Mouse (Mus musculus): ENCODE results near the gene Ehd4. TPM values are rescaled to one million over a fixed set of nuclear protein-coding genes. Genes with fewer than 3 reads are reported as not detected.

The Ehd4 gene
- polyA plus RNA-seq, 1 experiment: 24.4 TPM

DNA sequence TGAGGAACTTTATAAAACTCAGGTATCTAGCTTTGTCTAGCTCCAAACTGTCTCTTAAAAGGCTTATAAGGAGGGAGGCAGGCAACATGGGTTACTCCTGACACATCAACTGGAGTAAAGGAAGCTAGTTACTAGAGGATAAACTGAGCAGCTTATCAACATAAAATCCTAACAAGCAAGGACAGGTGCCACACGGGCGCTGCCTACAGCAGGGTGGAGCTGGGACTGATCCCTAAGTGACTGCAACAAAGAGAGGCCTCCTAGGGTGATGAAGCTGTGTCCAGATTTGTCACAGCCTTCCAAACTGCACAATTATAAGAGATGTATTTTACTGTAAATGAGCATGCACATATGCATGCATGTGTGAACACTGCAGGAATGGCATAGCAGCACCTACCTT, 47.0 kb downstream of the Ehd4 start:
- Histone ChIP-seq H3K9me3 (replicated peaks; ENCODE audit: control insufficient read depth, insufficient read depth, low read length, poor library complexity, severe bottlenecking) (no peaks in the 10 kb centered on the region), H3K27ac (ENCODE audit: insufficient read depth, low read length) (no peak overlapping the region), H3K9ac (ENCODE audit: low read depth, poor library complexity, severe bottlenecking) (no peak overlapping the region), H3K27me3 (ENCODE audit: control insufficient read depth, insufficient read depth, low read length, poor library complexity, severe bottlenecking) (no peaks in the 10 kb centered on the region), H3K4me3 (ENCODE audit: low read depth, low read length) (no peak overlapping the region), H3K4me1 (ENCODE audit: control insufficient read depth, insufficient read depth, low read length) (no peaks in the 10 kb centered on the region), H3K36me3 (ENCODE audit: control insufficient read depth, insufficient read depth, low read length, poor library complexity, severe bottlenecking) (0 out of 2 replicates have a peak, but pooled peaks cover 2% of the 10 kb centered on the region)
- no peak for TF ChIP-seq EP300 (IDR thresholded peaks at IDR 0.05; ENCODE audit: insufficient read depth, low read depth, low read length)

DNA sequence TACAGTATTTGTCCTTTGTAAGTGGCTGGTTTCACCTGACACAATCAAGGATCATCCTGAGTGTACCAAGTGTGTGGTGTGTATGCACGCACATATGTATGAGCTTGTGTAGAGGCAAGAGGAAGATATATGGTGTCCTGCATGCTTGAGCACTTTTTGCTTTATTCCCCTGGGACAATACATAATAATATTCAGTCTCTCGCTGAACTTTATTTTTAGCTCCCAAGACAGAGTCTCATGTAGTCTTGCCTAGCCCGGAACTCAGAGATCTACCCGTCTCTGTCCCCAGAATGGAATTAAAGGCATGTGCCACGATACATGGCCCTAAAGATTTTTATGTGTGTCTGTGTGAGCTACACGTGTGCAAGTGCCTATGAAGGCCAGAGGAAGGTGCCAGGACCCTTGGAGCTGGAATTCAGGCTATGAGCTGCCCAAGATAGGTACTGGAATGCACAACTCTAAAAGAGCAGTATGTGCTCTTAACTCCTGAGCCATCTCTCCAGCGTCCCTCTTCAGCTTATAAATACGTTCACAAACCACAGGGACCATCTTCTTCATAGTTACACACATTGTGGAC, 47.9 kb downstream of the Ehd4 start:
- H3K4me3 ChIP-seq (ENCODE audit: low read depth, low read length): no peak overlapping the region
- 0 out of 2 replicates have a peak, but pooled peaks cover 7% of the 10 kb centered on the region for H3K36me3 ChIP-seq (ENCODE audit: control insufficient read depth, insufficient read depth, low read length, poor library complexity, severe bottlenecking)
- H3K4me1 ChIP-seq (ENCODE audit: control insufficient read depth, insufficient read depth, low read length): no peaks in the 10 kb centered on the region
- H3K27me3 ChIP-seq (ENCODE audit: control insufficient read depth, insufficient read depth, low read length, poor library complexity, severe bottlenecking): no peaks in the 10 kb centered on the region
- H3K9me3 ChIP-seq (replicated peaks; ENCODE audit: control insufficient read depth, insufficient read depth, low read length, poor library complexity, severe bottlenecking): no peaks in the 10 kb centered on the region
- TF ChIP-seq EP300 (IDR thresholded peaks at IDR 0.05; ENCODE audit: insufficient read depth, low read depth, low read length) (no peak), CTCF (IDR thresholded peaks at IDR 0.05; ENCODE audit: low read depth, low read length) (no peak), POLR2A (IDR thresholded peaks at IDR 0.05; ENCODE audit: insufficient read depth, low read length) (no peak)
- no peak overlapping the region for H3K9ac ChIP-seq (ENCODE audit: low read depth, poor library complexity, severe bottlenecking)
- no peak overlapping the region for H3K27ac ChIP-seq (ENCODE audit: insufficient read depth, low read length)

DNA sequence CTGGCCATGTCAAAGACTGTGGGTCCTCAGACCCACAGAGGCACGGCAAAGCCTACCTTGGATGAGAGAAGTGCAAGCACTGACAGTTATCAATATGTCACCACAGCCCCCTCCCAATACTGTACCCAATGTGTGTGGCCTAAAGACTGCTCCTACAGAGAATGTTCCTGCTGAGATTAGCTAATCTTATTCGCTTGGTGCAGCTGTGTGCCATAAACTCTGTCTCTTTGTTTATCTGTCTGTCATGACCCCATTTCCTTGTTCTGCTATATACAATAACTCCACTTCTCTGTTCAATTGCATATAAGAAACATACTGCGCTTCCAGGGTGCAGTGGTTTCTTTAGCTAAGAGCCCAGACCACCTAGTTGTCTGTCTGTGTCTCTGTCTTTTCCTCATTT, 48.5 kb downstream of the Ehd4 start:
- Histone ChIP-seq H3K4me1 (ENCODE audit: control insufficient read depth, insufficient read depth, low read length) (no peaks in the 10 kb centered on the region), H3K27me3 (ENCODE audit: control insufficient read depth, insufficient read depth, low read length, poor library complexity, severe bottlenecking) (no peaks in the 10 kb centered on the region), H3K4me3 (ENCODE audit: low read depth, low read length) (no peak overlapping the region), H3K9me3 (replicated peaks; ENCODE audit: control insufficient read depth, insufficient read depth, low read length, poor library complexity, severe bottlenecking) (no peaks in the 10 kb centered on the region), H3K9ac (ENCODE audit: low read depth, poor library complexity, severe bottlenecking) (no peak overlapping the region), H3K36me3 (ENCODE audit: control insufficient read depth, insufficient read depth, low read length, poor library complexity, severe bottlenecking) (peaks cover 7% of the 10 kb centered on the region; the same call in 1 of the 2 replicates), H3K27ac (ENCODE audit: insufficient read depth, low read length) (no peak overlapping the region)
- TF ChIP-seq POLR2A (IDR thresholded peaks at IDR 0.05; ENCODE audit: insufficient read depth, low read length) (no peak), CTCF (IDR thresholded peaks at IDR 0.05; ENCODE audit: low read depth, low read length) (no peak), EP300 (IDR thresholded peaks at IDR 0.05; ENCODE audit: insufficient read depth, low read depth, low read length) (no peak)

DNA sequence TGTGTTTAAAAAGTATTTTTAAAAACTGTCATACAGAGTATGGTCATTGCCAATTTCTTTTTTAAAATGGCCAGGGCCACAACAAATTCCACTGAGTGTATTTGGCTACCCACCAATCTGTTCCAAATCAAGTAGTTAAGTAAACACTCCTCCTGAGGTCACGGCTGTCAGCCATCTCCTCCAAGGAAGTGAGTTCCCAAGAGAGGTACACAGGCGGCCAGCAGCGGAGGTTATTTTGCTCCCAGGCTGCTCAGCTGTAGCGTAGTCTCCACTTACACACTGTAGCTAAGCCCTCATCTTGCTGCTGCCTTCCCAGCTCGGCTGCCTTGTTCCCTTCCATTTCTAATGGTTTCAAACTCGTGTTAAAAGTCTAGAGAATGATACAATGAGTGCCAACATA, 51.5 kb downstream of the Ehd4 start:
- Histone ChIP-seq H3K4me1 (ENCODE audit: control insufficient read depth, insufficient read depth, low read length) (no peaks in the 10 kb centered on the region), H3K27me3 (ENCODE audit: control insufficient read depth, insufficient read depth, low read length, poor library complexity, severe bottlenecking) (no peaks in the 10 kb centered on the region), H3K27ac (ENCODE audit: insufficient read depth, low read length) (no peak overlapping the region), H3K36me3 (ENCODE audit: control insufficient read depth, insufficient read depth, low read length, poor library complexity, severe bottlenecking) (peaks cover 5% of the 10 kb centered on the region; the same call in 1 of the 2 replicates), H3K9me3 (replicated peaks; ENCODE audit: control insufficient read depth, insufficient read depth, low read length, poor library complexity, severe bottlenecking) (no peaks in the 10 kb centered on the region), H3K4me3 (ENCODE audit: low read depth, low read length) (no peak overlapping the region), H3K9ac (ENCODE audit: low read depth, poor library complexity, severe bottlenecking) (no peak overlapping the region)
- no peak for TF ChIP-seq POLR2A (IDR thresholded peaks at IDR 0.05; ENCODE audit: insufficient read depth, low read length)
- no peak for TF ChIP-seq CTCF (IDR thresholded peaks at IDR 0.05; ENCODE audit: low read depth, low read length)
- no peak for TF ChIP-seq EP300 (IDR thresholded peaks at IDR 0.05; ENCODE audit: insufficient read depth, low read depth, low read length)

DNA sequence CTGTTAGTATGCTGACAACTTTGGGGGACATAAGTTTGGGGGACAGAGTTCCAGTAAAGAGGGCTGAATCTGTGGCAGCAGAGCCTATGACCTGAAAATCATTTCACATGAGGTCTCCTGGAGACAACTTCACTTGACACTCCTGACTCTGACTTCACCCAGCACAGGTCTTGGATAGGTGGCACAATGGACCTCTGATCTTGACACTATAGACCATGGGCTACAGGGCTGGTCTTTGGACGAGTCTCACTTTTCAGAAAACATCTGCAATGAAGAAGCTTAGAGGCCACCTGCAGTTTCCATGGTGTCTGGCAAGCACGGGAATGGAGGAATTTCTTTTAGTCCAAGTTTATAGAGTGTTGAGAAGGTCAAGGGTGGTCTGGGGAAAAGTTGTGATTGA, 52.0 kb downstream of the Ehd4 start:
- no peak overlapping the region for H3K27ac ChIP-seq (ENCODE audit: insufficient read depth, low read length)
- H3K4me3 ChIP-seq (ENCODE audit: low read depth, low read length): no peak overlapping the region
- no peaks in the 10 kb centered on the region for H3K4me1 ChIP-seq (ENCODE audit: control insufficient read depth, insufficient read depth, low read length)
- H3K27me3 ChIP-seq (ENCODE audit: control insufficient read depth, insufficient read depth, low read length, poor library complexity, severe bottlenecking): no peaks in the 10 kb centered on the region
- H3K9me3 ChIP-seq (replicated peaks; ENCODE audit: control insufficient read depth, insufficient read depth, low read length, poor library complexity, severe bottlenecking): no peaks in the 10 kb centered on the region
- no peak for TF ChIP-seq POLR2A (IDR thresholded peaks at IDR 0.05; ENCODE audit: insufficient read depth, low read length)
- no peak for TF ChIP-seq EP300 (IDR thresholded peaks at IDR 0.05; ENCODE audit: insufficient read depth, low read depth, low read length)
- TF ChIP-seq CTCF (IDR thresholded peaks at IDR 0.05; ENCODE audit: low read depth, low read length): no peak
- peaks cover 5% of the 10 kb centered on the region; the same call in 1 of the 2 replicates for H3K36me3 ChIP-seq (ENCODE audit: control insufficient read depth, insufficient read depth, low read length, poor library complexity, severe bottlenecking)
- H3K9ac ChIP-seq (ENCODE audit: low read depth, poor library complexity, severe bottlenecking): no peak overlapping the region

DNA sequence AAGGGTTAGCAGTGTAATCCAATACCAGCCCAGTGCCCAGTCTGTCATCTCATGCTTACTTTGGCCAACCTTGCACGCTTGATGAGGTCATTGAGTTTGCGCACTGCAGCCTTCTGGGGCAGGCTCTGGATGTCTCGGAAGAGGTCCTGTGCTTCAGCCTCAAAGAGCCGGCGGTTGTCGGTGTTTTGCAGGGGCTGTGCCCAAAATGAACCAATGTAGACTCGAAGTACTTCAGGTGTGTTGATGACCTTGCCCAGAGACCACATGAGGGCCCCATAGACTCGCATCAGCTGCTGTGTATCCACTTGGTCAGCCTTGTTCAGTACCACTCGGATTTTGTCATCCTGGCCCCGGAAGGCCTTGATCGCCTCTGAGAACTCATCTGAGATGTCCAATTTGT, 52.4 kb downstream of the Ehd4 start:
- no peaks in the 10 kb centered on the region for H3K9me3 ChIP-seq (replicated peaks; ENCODE audit: control insufficient read depth, insufficient read depth, low read length, poor library complexity, severe bottlenecking)
- no peak overlapping the region for H3K27ac ChIP-seq (ENCODE audit: insufficient read depth, low read length)
- no peak overlapping the region for H3K4me3 ChIP-seq (ENCODE audit: low read depth, low read length)
- peaks cover 5% of the 10 kb centered on the region; the same call in 1 of the 2 replicates for H3K36me3 ChIP-seq (ENCODE audit: control insufficient read depth, insufficient read depth, low read length, poor library complexity, severe bottlenecking)
- H3K4me1 ChIP-seq (ENCODE audit: control insufficient read depth, insufficient read depth, low read length): peaks cover 2% of the 10 kb centered on the region
- H3K9ac ChIP-seq (ENCODE audit: low read depth, poor library complexity, severe bottlenecking): no peak overlapping the region
- TF ChIP-seq CTCF (IDR thresholded peaks at IDR 0.05; ENCODE audit: low read depth, low read length): no peak
- TF ChIP-seq EP300 (IDR thresholded peaks at IDR 0.05; ENCODE audit: insufficient read depth, low read depth, low read length): no peak
- TF ChIP-seq POLR2A (IDR thresholded peaks at IDR 0.05; ENCODE audit: insufficient read depth, low read length): no peak
- H3K27me3 ChIP-seq (ENCODE audit: control insufficient read depth, insufficient read depth, low read length, poor library complexity, severe bottlenecking): no peaks in the 10 kb centered on the region

All from ES-Bruce4 (cell line).